Mouse (Mus musculus) heart, adult 8-10 months (tissue): Measurements from ENCODE around the gene Sult5a1. TPM values are rescaled to one million over a fixed set of nuclear protein-coding genes. Genes with fewer than 3 reads are reported as not detected.
A peak's percentile ranks its signal among the peaks of the same experiment; 100 is the strongest.

Source experiments
- DNase-seq: peaks from one replicate; pipeline ENCODE4 v3.0.0; 2022; ENCODE audit warnings: low spot score
- microRNA-seq: library from miRNA; unstranded; fragments of <30 nt; microRNA quantifications from one replicate; pipeline ENCODE4 v1.2.0, GENCODE M21; 2022
- total RNA-seq, 4 experiments: library from RNA; stranded (reverse); gene quantifications; 2 replicates each; pipeline ENCODE4 v1.2.4; 2022

Sult5a1 gene
- total RNA-seq, 4 experiments from 2014 or later = 0.34 to 0.87 (median 0.60) TPM

DNA sequence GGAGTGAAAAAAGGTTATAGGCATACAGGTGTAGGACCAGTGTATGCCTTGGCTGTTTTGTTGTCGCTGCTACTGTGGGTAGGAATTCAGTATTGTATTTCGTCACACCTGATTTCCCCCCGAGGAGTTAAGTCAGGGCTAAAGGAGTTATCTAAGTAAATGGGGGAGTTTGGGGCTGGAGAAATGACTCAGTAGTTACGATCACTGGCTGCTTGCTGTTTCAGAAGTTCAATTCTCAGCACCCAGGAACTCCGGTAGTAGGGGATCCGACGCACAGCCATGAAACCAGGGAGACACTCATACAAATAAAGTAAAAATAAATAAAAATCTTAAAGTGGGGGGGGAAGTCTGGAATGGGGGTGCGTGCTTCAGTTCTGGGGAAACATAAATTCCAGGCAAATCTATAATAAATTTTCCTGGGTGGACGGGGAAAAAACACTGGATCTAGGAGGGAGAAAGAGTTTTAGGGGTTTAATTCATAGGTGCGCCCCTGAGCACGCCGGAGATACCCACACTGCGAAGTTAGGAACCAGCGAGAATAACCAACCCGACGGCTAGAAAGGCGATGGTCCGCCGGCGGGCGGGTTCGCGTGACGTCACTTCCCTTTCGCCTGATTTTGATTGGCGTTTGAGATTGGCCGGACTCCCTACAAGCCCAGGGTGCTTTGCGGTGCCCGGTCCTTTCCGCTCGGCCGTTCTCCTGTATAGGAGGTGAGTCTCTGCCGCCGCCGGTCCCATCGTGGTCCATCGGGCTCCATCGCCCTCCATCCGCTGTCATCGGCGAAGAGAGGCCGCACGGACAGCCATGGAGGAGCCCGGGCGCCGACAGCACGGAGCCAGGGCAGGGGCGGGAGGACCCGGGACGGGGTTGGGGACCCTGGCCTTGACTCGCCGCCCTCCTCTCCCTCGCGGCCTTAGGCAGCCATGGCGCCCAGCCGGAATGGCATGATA, 56.1 kb downstream of the Sult5a1 start, which contains the start of gene Rpl13:
Rpl13 (plus strand) TSS at position 616 of the 951 bp plus-strand sequence.
- peak; percentile 97 for DNase-seq

DNA sequence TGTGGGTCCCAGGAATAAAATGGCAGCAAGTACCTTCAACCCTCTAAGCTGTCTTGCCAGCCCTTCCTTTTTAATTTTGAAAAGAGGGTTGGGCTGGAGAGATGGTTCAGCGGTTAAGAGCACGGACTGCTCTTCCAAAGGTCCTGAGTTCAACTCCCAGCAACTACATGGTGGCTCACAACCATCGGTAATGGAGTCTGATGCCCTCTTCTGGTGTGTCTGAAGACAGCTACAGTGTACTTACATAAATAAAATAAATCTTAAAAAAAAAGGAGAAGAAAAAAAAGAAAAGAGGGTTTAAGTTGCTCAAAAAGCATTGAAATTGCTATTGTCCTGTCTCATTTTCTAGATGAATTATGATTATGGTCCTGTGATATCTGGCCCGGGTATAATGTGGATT, 56.9 kb downstream of the Sult5a1 start:
- no peak for DNase-seq

DNA sequence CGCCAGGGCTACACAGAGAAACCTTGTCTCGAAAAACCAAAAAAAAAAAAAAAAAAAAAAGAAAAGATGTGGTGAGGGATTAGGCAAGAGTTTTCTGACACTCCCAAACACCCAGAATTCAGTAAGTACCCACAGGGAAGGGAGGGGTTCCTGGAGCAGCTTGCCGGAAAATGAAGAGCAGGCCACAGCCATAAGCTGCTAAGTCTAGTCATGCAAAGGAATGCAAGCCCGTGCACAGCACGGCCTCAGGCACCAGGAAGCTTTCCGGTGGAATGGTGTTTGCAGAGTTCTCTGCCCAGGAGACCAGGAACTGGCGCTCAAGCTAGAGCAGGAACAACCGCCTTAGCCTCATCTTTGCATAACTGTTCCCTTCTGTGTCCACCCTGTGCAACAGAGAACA, 57.8 kb downstream of the Sult5a1 start:
- DNase-seq = no peak

DNA sequence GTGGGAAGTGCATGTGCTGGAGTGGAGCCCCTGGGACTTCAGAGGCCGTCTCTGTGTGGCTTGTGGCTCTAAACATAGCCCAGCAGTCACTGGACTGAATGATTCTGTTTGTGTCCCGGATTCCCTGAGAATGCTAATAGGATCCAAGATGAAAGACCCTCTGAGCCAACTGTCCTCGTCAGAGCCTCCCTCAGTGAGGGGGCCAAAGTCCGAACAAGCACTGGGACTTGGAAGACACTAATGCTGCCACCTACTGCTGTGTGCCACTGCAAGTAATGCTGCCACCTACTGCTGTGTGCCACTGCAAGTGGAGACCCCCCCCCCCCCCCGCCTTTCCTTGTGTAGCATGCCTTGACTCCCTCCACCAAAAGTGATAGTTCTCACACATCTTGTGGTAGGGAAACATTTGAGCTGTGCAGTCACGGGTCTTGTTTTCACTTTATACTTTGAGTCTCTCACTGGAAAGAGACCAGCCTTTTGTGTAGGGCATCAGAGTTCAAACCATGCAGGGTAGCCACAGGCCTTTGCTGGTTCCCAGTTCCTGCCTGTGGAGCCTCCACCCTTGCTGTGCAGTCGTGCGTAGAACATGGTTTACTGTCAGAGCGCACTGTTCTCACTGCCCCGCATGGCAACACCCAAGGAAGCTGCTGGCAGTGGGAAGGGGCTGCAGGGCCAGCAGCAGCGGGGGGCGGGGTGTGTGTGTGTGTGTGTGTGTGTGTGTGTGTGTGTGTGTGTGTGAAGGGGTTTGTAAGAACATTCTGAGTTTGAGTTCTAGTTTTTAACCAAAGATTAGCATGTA, 60.1 kb downstream of the Sult5a1 start:
- DNase-seq = no peak

DNA sequence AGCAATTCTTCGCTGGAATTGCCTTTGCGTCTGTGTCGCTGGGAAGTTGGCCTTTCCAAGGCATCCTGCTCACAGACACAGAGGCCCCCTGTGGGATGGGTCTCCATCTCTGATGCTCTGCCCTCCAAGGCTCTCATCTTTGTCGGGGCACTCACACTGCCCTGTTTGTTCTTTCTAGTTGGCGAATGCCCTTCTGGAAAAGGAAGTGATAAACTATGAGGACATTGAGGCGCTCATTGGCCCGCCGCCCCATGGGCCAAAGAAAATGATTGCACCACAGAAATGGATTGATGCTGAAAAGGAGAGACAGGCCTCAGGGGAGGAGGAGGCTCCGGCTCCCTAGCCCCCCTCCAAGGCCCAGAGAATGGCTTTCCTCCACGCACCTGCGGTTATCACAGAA, 60.9 kb downstream of the Sult5a1 start:
- DNase-seq = no peak

Small RNAs within 50 kb of the gene (microRNA-seq; reads per million reads assigned to microRNA genes)
- gene Mir7079 (not detected), gene Mir7080 (not detected)

Other genes with a start within 250 kb of the Sult5a1 start
- 10 to 100 TPM; 71.5 to 75.9 (median 75.2) TPM for gene Ankrd11, start 116.0 kb downstream of the Sult5a1 start, total RNA-seq
- gene Spg7, start 95.4 kb downstream of the Sult5a1 start, total RNA-seq = 10 to 100 TPM; 86.9 to 99.5 (median 95.3) TPM
- 100 to 1,000 TPM; 402 to 462 (median 427) TPM for gene Rpl13, start 56.0 kb downstream of the Sult5a1 start, total RNA-seq
- 1 to 10 TPM in 2 of 4 experiments, under 1 TPM in 2; 0.52 to 1.7 (median 0.89) TPM for gene Cpne7, start 40.9 kb downstream of the Sult5a1 start, total RNA-seq
- 10 to 100 TPM; 22.6 to 45.5 (median 37.4) TPM for gene Dpep1, start 27.9 kb upstream of the Sult5a1 start, total RNA-seq
- 10 to 100 TPM; 61.3 to 68.0 (median 65.5) TPM for gene Chmp1a, start 54.4 kb upstream of the Sult5a1 start, total RNA-seq
- 10 to 100 TPM; 22.0 to 36.7 (median 27.5) TPM for gene Spata33, start 54.5 kb upstream of the Sult5a1 start, total RNA-seq
- gene Cdk10, start 66.5 kb upstream of the Sult5a1 start, total RNA-seq = 10 to 100 TPM; 15.0 to 25.2 (median 20.2) TPM
- gene Spata2l, start 77.9 kb upstream of the Sult5a1 start, total RNA-seq = 1 to 10 TPM; 4.4 to 7.0 (median 6.0) TPM
- 10 to 100 TPM in 1 of 4 experiments, 1 to 10 TPM in 3; 8.2 to 10.8 (median 9.2) TPM for gene Zfp276, start 95.9 kb upstream of the Sult5a1 start, total RNA-seq
- 10 to 100 TPM; 25.5 to 35.0 (median 27.5) TPM for gene Vps9d1, start 96.0 kb upstream of the Sult5a1 start, total RNA-seq
- 1 to 10 TPM; 5.3 to 7.8 (median 6.3) TPM for gene Fanca, start 160.3 kb upstream of the Sult5a1 start, total RNA-seq
- under 1 TPM in 2 of 4 experiments, not detected in 2; 0.16 to 0.22 TPM for gene Spire2, start 174.4 kb upstream of the Sult5a1 start, total RNA-seq
- gene Tcf25, start 215.4 kb upstream of the Sult5a1 start, total RNA-seq = 100 to 1,000 TPM; 135 to 187 (median 158) TPM
- gene Mc1r, start 248.8 kb upstream of the Sult5a1 start, total RNA-seq = not detected